Mouse (Mus musculus) lung, embryonic 14.5 days (tissue): Measurements from ENCODE around the gene Rad51ap1. TPM values are rescaled to one million over a fixed set of nuclear protein-coding genes. Genes with fewer than 3 reads are reported as not detected.

Experiments
- ATAC-seq: fragments of 200-750 bp; cut with Nextera tagmentation; 2 replicates; pipeline ENCODE4 v1.8.0; 2017; ENCODE audit warnings: mild to moderate bottlenecking, moderate TSS enrichment, moderate library complexity; ENCODE audit not compliant: insufficient read depth
- DNase-seq: peaks from one replicate; pipeline ENCODE4 v3.0.0-alpha.2; 2015
- H3K27ac ChIP-seq: fragments of 300-500 bp; sonication (generic); 2 replicates; pipeline ENCODE4 v1.5.1; 2014; ENCODE audit warnings: low read depth, mild to moderate bottlenecking, moderate library complexity
- H3K27me3 ChIP-seq: fragments of 300-500 bp; sonication (generic); 2 replicates; pipeline ENCODE4 v1.6.1; 2014; ENCODE audit warnings: low read length, control low read depth; ENCODE audit not compliant: insufficient read depth
- H3K36me3 ChIP-seq: fragments of 300-500 bp; sonication (generic); 2 replicates; pipeline ENCODE4 v1.6.1; 2014; ENCODE audit warnings: control low read depth; ENCODE audit not compliant: insufficient read depth
- H3K4me1 ChIP-seq: fragments of 300-500 bp; sonication (generic); 2 replicates; pipeline ENCODE4 v1.6.1; 2014; ENCODE audit warnings: antibody characterized with exemption, control low read depth; ENCODE audit not compliant: insufficient read depth
- H3K4me2 ChIP-seq: fragments of 300-500 bp; sonication (generic); 2 replicates; pipeline ENCODE4 v1.6.1; 2014; ENCODE audit warnings: mild to moderate bottlenecking
- H3K4me3 ChIP-seq: fragments of 300-500 bp; sonication (generic); 2 replicates; pipeline ENCODE4 v1.5.1; 2014; ENCODE audit warnings: low read depth, low read length
- H3K9ac ChIP-seq: fragments of 300-500 bp; sonication (generic); 2 replicates; pipeline ENCODE4 v1.6.1; 2014
- H3K9me3 ChIP-seq: fragments of 300-500 bp; sonication (generic); 2 replicates; pipeline ENCODE4 v1.6.1; 2016; ENCODE audit warnings: low read depth, low read length, control low read depth
- CTCF ChIP-seq: IDR thresholded peaks from 2 replicates; pipeline ENCODE4 v1.5.1; 2016; ENCODE audit warnings: antibody characterized with exemption, low read depth
- WGBS: fragments of 180-500 bp; shearing (Covaris S2); extraction: QIAGEN DNeasy Blood & Tissue Kit; methylation state at CpG from one replicate; pipeline ENCODE4 v1.1.7; 2014; 5-methylcytosine and 5-hydroxymethylcytosine counted together
- polyA plus RNA-seq: library from polyadenylated mRNA; unstranded; fragments of >200 nt; fragmentation: Nextera tagmentation; extraction: Ambion mirVana; gene quantifications from 2 replicates; pipeline ENCODE4 v1.2.1, GENCODE M21; 2014

Rad51ap1 gene
- polyA plus RNA-seq, 1 experiment from 2014 or later: 79.8 TPM

DNA sequence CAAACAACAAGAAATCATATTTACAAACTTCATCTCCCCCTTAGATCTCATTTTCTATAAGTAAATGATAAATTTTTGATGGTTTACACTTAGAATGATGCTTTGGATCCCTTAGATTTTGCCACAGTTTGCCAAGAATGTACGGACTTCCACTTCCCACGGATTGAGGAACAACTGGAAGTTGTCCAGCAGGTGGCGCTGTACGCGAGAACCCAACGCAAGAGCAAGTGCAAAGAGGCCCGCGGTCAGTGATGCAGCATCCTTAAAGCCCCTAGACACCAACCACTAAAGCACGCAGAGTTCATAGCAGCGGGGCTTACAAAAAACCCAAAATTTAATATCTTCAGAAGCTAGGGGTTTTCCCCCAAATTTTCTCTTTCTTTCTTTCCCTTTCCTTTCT is 16.3 kb upstream of the Rad51ap1 start:
- WGBS: 5% methylated on average over 10 of the region's 10 CpGs

GRCm38 (mm10) chr6:126948336-126948735 is 8.9 kb upstream of the Rad51ap1 start:
- peak; percentile 45 for TF ChIP-seq CTCF
- Histone ChIP-seq H3K4me2 (no peak overlapping the region), H3K4me3 (no peak overlapping the region), H3K27ac (no peak overlapping the region), H3K36me3 (peaks cover 26% of the 10 kb centered on the region), H3K9ac (no peak overlapping the region), H3K4me1 (no peaks in the 10 kb centered on the region), H3K9me3 (no peaks in the 10 kb centered on the region), H3K27me3 (no peaks in the 10 kb centered on the region)
- ATAC-seq (no peak), DNase-seq (peak; percentile 72)
- 85% methylated on average over 4 of the region's 4 CpGs for WGBS

More for the DNA sequence above, 16.3 kb upstream of the Rad51ap1 start:
- ATAC-seq: no peak
- H3K4me2 ChIP-seq: no peak overlapping the region
- no peak overlapping the region for H3K9ac ChIP-seq
- no peak overlapping the region for H3K27ac ChIP-seq
- H3K36me3 ChIP-seq: peaks cover 21% of the 10 kb centered on the region; the same call in 1 of the 2 replicates
- H3K4me1 ChIP-seq: no peaks in the 10 kb centered on the region
- DNase-seq: peak; percentile 93
- no peak overlapping the region for H3K4me3 ChIP-seq
- TF ChIP-seq CTCF: peak; percentile 90
- H3K9me3 ChIP-seq: no peaks in the 10 kb centered on the region
- no peaks in the 10 kb centered on the region for H3K27me3 ChIP-seq

GRCm38 (mm10) chr6:126940451-126940850 is 1.1 kb upstream of the Rad51ap1 start:
- TF ChIP-seq CTCF: peak; percentile 27; the same call in 1 of the 2 replicates
- no peak overlapping the region for H3K27ac ChIP-seq
- H3K9me3 ChIP-seq: no peaks in the 10 kb centered on the region
- peak; percentile 26 for DNase-seq
- peak overlapping the region; percentile 79; the same call in 1 of the 2 replicates for H3K9ac ChIP-seq
- peaks cover 3% of the 10 kb centered on the region; the same call in 1 of the 2 replicates for H3K4me1 ChIP-seq
- H3K36me3 ChIP-seq: peaks cover 11% of the 10 kb centered on the region
- no peaks in the 10 kb centered on the region for H3K27me3 ChIP-seq
- 3% methylated on average over 5 of the region's 5 CpGs for WGBS
- H3K4me3 ChIP-seq: peak overlapping the region; percentile 61
- peak overlapping the region; percentile 80 for H3K4me2 ChIP-seq
- ATAC-seq: no peak

DNA sequence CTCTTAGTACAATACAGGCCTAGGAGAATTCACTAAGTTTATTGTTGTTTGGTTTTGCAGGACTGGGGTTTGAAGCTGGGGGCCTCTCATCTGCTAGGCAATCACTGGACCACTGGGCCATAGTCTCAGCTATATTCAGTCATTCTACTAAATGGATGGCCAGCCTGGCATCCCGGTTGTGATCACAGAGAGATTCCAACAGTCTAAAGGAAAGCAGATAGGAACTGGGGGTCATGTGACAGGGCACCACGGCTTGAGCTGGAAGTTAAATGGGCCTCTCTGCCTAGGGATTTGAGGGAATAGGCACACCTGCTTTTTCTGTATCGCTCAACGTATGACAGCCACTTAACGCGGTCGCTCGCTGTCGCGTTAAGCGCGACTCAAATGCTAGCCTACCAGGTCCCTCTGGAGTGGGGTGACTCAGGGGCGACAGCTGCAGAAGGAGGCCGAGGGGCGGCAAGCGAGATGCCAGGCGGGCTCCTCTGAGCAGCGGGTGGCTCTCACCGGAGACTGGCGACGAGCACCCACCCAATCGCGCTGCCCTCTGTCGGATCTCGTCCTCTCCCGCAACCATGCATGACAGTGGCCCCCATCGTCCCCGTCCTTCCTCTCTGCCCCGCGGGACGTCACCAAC is 417 bp downstream of the Rad51ap1 start:
- DNase-seq (peak; percentile 1), ATAC-seq (no peak; the same call in 1 of the 2 replicates)
- peaks cover 9% of the 10 kb centered on the region; the same call in 1 of the 2 replicates for H3K36me3 ChIP-seq
- no peak overlapping the region for H3K27ac ChIP-seq
- H3K4me2 ChIP-seq: peak overlapping the region; percentile 80
- no peaks in the 10 kb centered on the region for H3K9me3 ChIP-seq
- H3K4me1 ChIP-seq: peaks cover 3% of the 10 kb centered on the region; the same call in 1 of the 2 replicates
- H3K27me3 ChIP-seq: no peaks in the 10 kb centered on the region
- peak overlapping the region; percentile 79 for H3K9ac ChIP-seq
- WGBS: under 1% methylated on average over 31 of the region's 31 CpGs
- no peak for TF ChIP-seq CTCF
- peak overlapping the region; percentile 61 for H3K4me3 ChIP-seq

DNA sequence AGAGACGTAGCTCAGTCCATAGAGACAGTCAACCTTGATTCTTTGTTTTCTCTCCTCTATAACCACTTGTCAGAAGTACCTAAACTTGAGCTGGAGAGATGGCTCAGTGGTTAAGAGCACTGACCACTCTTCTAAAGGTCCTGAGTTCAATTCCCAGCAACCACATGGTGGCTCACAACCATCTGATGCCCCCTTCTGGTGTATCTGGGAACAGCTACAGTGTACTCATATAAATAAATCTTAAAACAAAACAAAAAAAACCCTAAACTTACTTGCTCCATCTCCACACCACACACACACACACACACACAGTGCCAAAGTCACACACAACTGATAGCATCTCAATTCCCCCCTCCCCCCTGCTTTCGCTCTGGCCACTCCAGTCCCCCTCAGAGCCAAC is 1.3 kb downstream of the Rad51ap1 start:
- H3K4me2 ChIP-seq: peak overlapping the region; percentile 80
- DNase-seq (peak; percentile 11), ATAC-seq (no peak)
- H3K9ac ChIP-seq: peak overlapping the region; percentile 79; the same call in 1 of the 2 replicates
- H3K9me3 ChIP-seq: no peaks in the 10 kb centered on the region
- TF ChIP-seq CTCF: peak; percentile 33
- peaks cover 19% of the 10 kb centered on the region for H3K36me3 ChIP-seq
- peak overlapping the region; percentile 61 for H3K4me3 ChIP-seq
- H3K4me1 ChIP-seq: peaks cover 3% of the 10 kb centered on the region; the same call in 1 of the 2 replicates
- H3K27ac ChIP-seq: no peak overlapping the region
- 77% methylated on average over 2 of the region's 2 CpGs for WGBS
- H3K27me3 ChIP-seq: no peaks in the 10 kb centered on the region

DNA sequence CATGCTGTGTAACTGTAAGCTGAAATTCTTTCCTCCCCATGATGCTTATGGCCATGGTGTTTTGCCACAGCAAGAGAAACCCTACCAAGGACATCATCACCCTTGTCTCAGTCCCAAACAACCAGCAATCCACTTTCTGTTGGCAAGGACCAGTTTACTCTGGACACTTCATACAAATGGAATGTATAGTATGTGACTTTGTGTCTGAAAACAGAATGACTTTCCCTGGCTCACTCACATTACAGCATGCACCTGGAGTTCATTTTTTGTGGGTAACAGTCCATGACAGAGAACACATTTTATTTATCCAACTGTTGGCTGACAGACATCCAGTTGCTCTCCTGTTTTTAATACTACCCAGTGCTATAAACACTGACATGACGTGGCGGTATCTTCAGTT is 6.5 kb downstream of the Rad51ap1 start:
- no peak for TF ChIP-seq CTCF
- peaks cover 63% of the 10 kb centered on the region for H3K36me3 ChIP-seq

DNA sequence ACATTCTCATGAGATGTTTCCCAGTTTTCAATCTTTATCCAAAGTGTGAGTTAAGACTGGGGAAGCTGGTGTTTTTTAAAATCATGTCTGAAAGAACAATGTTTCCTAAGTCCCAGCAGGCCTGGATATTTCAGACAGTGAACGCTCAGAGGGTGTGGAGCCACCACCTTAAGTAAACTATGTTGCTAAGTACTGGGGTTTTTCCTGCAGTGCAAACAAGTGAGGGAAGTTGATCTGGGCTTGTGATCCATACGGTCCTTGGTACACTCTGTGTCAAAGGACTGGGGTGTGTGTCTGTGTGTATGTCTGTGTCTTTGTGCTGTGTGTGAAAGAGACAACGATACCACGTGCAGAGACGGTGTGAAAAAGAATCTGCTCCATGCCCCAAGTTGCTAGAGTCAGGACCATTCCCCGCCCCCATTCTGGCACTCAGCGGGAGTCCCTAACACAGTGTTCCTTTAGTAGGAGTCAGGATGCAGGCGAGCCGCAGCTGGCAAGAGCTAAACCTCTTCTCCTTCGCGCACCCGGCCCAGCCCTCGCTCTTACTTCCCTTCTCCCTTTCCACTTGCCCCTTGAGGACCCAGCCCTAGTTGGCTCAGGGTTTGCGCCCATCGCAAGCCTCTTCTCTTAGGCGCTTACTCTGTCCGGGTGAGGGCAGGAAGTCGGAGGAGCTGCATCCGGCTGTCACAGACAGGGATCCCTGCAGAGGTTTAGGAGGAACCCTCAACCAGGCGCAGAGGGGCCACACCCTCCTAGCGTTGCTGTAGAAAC is 18.1 kb downstream of the Rad51ap1 start, which contains the start of gene Dyrk4:
TSS of gene Dyrk4 (minus strand) at position 729 of the 771 bp plus-strand sequence.
- H3K9ac ChIP-seq: peak within 1 kb of the TSS; percentile 40; the same call in 1 of the 2 replicates
- 9% methylated on average over 21 of the region's 21 CpGs for WGBS
- no peaks in the 10 kb centered on the region for H3K4me1 ChIP-seq
- H3K27ac ChIP-seq: peak within 1 kb of the TSS; percentile 61; the same call in 1 of the 2 replicates
- ATAC-seq (peak; percentile 82), DNase-seq (peak; percentile 52)
- H3K36me3 ChIP-seq: peaks cover 40% of the 10 kb centered on the region
- H3K9me3 ChIP-seq: no peaks in the 10 kb centered on the region
- peak within 1 kb of the TSS; percentile 44 for H3K4me2 ChIP-seq
- no peak within 1 kb of the TSS for H3K4me3 ChIP-seq
- H3K27me3 ChIP-seq: no peaks in the 10 kb centered on the region
- TF ChIP-seq CTCF: no peak

More for the DNA sequence above, 6.5 kb downstream of the Rad51ap1 start:
- Histone ChIP-seq H3K27me3 (no peaks in the 10 kb centered on the region), H3K4me2 (no peak overlapping the region), H3K9ac (no peak overlapping the region), H3K27ac (no peak overlapping the region), H3K9me3 (no peaks in the 10 kb centered on the region), H3K4me1 (no peaks in the 10 kb centered on the region), H3K4me3 (no peak overlapping the region)
- DNase-seq (no peak), ATAC-seq (no peak)
- WGBS: 88% methylated on average over 2 of the region's 2 CpGs
